Mouse (Mus musculus): ENCODE measurements at regions not wholly inside any gene's neighbourhood (a gene's known extent, or its start where the extent isn't known, plus 50 kb on each side); places are given as distances from the start of the nearest gene placed in this dataset.

Small RNA genes lying in the stretch of these regions (microRNA-seq; reads per million reads assigned to microRNA genes)
- gene Gm27525, result 0 reads per million in 2 experiments
